Mouse (Mus musculus): ENCODE data around the gene G2e3.

G2e3 gene

GRCm38 (mm10) chr12:51347988-51348697 is at the start of gene G2e3:
TSS of gene G2e3 (plus strand) at chr12:51348061.
- peak; percentile 99 for DNase-seq

- DNase-seq: peak; percentile 21
Measured at GRCm38 (mm10) chr12:51323604-51324003, 24.3 kb upstream of the G2e3 start.

DNA sequence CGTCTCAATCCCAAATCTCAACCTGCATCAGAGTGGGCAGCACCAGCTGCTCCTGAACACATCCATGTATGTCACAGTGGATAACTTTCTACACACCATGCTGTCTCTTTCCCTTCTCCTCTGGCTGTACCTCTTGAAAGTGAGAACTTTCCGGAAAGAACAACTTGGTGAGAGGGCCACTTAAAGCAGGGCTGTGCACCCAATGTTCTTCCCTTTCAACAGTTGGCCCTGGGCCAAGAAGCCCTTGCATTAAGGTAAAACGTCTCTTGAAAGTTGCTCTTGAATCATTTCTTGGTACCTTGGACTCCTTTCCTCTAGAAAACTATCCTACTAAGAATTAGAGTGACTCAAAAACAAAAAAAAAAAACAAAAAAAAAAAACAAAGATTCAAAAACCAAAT is 21.0 kb upstream of the G2e3 start:
- DNase-seq: peak; percentile 7

- no peak for DNase-seq
Measured at GRCm38 (mm10) chr12:51337014-51337413, 10.8 kb upstream of the G2e3 start.

GRCm38 (mm10) chr12:51346121-51346520 is 1.7 kb upstream of the G2e3 start:
- no peak for DNase-seq

DNA sequence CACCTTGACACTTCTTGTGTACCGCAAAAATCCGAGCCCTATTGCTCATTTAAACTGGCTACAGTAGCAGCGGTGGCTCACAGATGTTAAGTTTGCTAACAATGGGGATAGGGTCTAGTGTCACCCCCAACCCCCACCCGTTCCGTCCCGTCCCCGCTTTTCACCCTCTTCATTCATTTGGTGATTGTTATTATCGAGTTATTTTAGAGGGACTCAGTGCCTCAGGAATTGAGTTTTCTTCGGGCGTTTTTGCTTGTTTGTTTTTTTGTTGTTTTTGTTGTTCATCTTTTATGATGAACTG is 787 bp downstream of the G2e3 start:
- DNase-seq: no peak

GRCm38 (mm10) chr12:51355296-51355695 is 7.4 kb downstream of the G2e3 start:
- DNase-seq: no peak

- DNase-seq: no peak
Measured at GRCm38 (mm10) chr12:51361294-51361693, 13.4 kb downstream of the G2e3 start.

DNA sequence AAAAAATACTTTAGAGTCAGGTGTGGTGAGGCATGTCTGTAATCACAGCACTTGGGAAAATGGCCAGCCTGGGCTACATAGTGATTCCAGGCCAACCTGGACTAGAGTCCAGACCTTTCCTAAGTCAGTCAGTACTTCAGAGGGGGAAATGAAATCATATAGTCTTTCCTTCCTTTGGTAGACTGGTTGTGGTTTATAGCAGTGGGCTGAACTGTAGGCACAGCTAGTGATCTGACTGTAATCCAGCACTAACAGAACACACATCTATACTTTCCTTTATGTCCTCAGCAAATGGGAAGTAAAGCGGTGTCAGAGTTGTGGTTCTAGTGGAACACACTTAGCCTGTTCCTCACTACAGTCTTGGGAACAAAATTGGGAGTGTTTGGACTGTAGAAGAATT is 15.0 kb downstream of the G2e3 start:
- no peak for DNase-seq

GRCm38 (mm10) chr12:51368504-51368903 is 20.6 kb downstream of the G2e3 start:
- no peak for DNase-seq

- peak; percentile 99 for DNase-seq
Measured at GRCm38 (mm10) chr12:51377003-51377887, 29.4 kb downstream of the G2e3 start, which contains the start of gene Scfd1. TSS of gene Scfd1 (plus strand) at chr12:51377510.

- DNase-seq: no peak
Measured at GRCm38 (mm10) chr12:51377888-51378190, 30.0 kb downstream of the G2e3 start.

DNA sequence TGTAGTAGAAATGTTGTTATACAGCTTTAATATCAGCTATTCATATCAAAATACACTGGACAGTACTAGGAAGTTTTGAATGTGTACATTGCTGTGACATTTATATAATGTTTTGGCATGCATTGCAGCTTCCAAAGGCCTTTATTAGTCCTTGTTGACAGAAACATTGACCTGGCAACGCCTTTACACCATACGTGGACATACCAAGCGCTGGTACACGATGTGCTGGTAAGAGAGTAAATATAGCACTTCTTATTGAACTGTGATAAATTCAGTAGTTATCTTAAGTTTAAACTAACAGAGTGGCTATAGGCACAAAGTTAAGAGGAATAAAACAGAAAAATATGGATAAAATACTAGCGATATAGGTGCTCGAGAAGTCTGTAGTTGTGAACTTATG is 52.0 kb downstream of the G2e3 start:
- DNase-seq: no peak

DNA sequence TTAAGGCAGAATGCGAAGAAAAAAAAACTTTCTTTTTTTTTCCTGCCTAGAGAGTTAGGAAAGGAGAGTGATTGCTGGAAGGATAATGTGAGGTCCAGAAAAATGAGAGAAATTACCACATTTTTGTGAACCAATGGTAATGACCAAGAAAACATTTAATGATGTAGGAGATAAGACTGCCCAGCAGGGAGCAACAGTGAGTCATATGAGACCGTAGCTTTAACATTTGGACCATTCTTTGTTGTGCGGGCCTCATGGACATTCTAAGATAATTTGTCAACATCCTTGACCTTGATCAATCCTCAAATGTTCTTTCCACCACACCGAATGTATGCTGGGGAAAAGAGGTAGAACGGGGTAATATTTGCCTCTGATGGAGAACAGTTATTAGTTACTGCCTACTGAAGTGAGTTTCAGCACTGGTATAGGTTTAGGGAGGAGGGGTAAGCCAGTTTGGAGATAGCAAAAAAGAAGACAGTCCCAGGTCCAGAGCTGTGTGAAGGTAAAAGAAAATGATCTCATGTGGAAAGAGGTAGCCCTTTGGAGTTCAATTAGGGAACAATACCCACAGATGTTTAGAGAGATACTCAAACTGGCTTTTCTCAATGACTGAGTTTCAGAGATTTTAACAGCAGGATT is 54.3 kb downstream of the G2e3 start:
- DNase-seq: no peak

- DNase-seq: no peak
Measured at GRCm38 (mm10) chr12:51403987-51404586, 56.2 kb downstream of the G2e3 start.

DNA sequence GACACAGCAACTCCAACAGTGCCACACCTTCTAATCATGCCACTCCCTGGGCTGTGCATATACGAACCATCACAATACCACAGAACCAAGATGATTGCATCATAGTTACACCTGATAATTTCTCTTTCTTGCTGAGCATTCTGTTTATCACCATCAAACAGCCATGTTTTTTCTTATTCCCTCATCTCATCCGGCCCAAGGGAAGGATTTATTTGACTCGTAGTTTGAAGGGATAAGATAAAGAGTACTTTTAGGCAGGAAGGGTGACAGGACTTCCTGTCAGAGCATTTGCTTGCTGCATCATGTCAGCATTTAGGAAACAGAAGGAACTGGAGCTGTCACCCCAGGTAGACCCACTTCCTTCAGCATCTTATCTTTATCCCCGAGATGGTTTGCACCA is 63.5 kb downstream of the G2e3 start:
- DNase-seq: no peak
